Mouse (Mus musculus) CD8-positive naive resting alpha-beta T cell, adult 2 months (primary cell): ENCODE measurements around the gene Fbxo36.
A peak's percentile ranks its signal among the peaks of the same experiment; 100 is the strongest.

Experiments
- DNase-seq, 2 experiments: peaks; one replicate each; pipeline ENCODE4 v3.0.0; 2022; ENCODE audit warnings: low read depth in 2 of 2, low spot score in 2 of 2

Fbxo36 gene

DNA sequence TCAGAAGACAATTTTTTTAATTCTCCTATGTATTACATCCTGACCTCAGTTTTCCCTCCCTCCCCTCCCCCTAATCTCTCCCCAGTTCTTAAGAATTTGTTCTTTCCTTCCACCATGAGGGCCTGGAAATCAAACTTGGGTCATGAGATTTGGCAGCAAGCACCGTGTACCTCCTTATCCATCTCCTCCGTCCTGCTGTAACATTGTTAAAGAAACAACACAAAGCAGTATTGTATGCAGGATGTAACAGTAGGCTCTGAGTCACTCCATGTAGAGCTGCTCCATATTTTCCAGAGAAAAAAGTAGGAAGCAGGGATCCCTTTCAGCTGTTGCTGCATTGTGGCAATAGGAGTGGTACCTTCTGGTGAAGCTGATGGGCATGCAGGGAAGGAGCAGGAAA lies 16.1 kb downstream of the Fbxo36 start:
- no peak for DNase-seq

DNA sequence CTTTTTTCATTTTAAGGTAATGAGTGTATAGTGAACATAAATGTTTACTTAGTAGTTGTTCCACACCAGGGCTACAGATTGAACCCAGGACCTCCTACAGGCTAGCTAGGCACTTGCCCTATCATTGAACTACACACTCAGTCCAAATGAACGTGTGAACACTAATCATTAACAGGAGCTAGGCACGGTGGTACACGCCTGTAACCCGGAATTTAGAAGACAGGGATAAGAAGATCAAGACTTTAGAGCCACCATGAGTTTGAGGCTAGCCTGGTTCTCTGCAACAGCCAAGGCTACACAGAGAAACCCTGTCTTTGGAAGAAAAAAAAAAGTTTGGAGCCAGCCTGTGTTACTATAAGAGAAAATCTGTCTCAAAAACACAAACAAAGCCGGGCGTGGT lies 20.0 kb downstream of the Fbxo36 start:
- DNase-seq: no peak

DNA sequence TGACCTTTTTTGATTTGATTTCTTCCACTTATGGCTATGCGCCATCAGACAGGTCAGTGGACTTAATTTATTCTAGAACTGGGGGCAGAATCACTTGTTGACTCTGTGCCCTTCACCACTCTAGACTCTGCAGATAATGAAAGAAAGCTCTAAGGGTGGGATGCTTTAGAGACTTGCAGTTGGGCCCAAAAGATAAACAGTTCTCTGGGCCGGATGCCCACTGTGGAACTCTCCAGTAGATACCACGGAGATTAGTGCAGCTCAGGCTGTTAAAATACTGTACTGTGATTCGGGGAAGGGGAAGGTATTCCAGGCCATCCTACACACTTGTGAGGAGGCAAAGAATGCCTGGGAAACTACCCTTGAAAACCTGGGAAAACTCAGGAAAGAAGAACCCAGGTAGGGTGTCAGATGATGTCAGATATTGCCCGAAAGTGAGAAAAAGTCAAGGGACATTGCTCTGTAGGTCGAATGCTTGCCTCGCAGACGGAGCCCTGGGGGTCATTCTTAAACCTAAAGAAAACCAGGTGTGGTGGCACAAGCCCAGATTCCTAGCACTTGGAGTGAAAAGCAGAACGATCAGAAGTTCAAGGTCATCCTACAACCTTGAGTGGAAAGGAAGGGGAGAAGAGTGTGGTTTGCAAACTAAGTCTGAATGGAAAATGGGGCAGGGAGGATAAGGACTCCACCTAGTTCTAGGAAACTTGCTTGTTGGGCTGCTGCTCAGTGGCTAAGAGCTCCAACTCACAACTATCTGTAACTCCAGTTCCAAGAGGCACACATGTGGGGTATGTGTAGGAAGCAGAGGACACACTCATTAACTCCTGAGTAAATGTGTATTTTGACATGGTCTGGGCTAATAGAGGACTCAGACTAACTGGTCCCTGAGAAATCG lies 21.0 kb downstream of the Fbxo36 start:
- no peak for DNase-seq

- no peak for DNase-seq
Observed at GRCm38 (mm10) chr1:84861255-84861630, 21.6 kb downstream of the Fbxo36 start.

- no peak for DNase-seq
Observed at GRCm38 (mm10) chr1:84864645-84865044, 25.0 kb downstream of the Fbxo36 start.

DNA sequence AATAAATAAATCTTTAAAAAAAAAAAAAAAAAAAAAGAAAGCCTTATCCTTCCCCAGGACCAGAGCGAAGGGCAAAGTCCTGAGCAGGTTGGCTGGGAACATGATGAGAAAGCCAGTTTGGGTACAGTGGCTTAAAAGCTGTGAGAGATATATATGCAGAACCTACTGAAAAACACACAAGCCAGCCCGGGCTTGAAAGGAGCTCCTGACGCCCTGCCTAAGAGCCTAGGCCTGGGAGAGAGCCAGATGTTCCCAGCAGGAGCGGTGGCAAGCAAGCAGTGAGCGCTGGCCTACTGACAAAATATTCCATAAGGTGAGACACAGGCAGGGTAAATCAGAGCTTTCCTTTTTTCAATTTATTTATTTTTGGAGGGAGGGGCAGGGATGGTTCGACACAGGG lies 26.6 kb downstream of the Fbxo36 start:
- DNase-seq: no peak

DNA sequence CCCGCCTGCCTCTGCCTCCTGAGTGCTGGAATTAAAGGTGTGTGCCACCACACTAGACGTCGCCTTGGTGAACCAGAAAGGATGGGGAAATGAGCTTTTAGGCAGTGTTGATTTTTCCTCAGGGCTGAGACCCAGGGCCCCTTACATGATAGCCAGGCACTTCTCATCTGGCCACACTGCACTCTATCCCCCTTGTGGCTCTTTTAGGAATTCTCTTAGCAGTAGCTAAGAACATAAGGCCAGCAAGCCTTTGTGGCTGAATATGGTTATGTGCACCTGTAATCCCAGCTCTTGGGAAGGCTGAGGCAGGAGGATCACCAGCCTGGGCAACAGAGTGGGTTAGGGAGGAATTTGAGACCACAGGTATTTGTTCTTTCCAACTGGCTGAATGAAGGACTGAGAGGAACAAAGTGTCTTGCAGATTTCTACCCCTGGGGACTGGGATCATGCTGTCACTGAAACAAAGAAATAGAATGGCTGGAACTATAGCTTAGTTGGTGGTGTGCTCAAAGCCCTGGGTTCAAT lies 27.1 kb downstream of the Fbxo36 start:
- DNase-seq: no peak

- DNase-seq: no peak
Observed at GRCm38 (mm10) chr1:84868311-84868710, 28.7 kb downstream of the Fbxo36 start.

GRCm38 (mm10) chr1:84868841-84869240 lies 29.2 kb downstream of the Fbxo36 start:
- DNase-seq: no peak

DNA sequence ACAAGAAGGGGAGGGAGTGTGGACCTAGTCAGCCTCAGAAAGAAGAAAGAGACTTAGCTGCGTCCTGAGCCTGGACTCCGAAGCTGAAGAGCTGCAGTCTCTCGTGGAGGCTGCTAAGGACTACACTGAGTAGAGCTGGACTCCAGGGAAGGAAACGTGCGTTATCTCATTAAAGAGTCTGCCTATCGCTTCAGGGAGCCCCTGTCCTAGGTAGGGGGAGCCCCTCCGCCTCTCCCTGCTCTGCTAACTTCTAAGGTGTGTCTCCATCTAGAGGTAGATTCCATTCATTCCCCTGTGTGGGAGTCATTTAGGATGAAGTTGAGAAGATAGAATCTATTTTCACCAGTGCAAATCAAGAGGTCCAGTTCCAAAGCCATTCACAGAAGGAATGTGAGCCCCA lies 29.9 kb downstream of the Fbxo36 start:
- DNase-seq: no peak

- no peak for DNase-seq
Observed at GRCm38 (mm10) chr1:84871131-84871530, 31.5 kb downstream of the Fbxo36 start.

- no peak for DNase-seq
Observed at GRCm38 (mm10) chr1:84872105-84872504, 32.5 kb downstream of the Fbxo36 start.

DNA sequence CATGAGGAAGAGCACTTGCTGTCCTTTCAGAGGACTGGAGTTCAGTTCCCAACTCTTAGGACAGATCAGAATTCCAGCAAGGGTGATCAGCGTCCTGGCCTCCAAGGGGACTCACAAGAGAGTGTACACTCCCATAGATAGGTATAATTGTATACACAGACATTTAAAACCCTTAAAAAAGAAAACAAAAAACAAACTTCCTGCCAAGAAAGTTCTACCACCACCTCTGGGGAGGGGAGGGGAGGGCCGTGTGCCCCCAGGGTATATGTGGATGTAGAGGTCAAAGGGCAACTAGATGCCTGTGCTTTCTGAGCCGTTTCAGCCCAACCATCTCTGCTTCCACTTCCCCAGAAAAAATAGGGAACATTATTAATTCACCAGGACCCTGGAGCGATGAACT lies 33.3 kb downstream of the Fbxo36 start:
- DNase-seq: no peak

- DNase-seq: no peak
Observed at GRCm38 (mm10) chr1:84877590-84877989, 37.9 kb downstream of the Fbxo36 start.

GRCm38 (mm10) chr1:84879571-84880120 lies 40.0 kb downstream of the Fbxo36 start:
- DNase-seq: no peak

- no peak for DNase-seq
Observed at GRCm38 (mm10) chr1:84881248-84882065, 41.8 kb downstream of the Fbxo36 start.

DNA sequence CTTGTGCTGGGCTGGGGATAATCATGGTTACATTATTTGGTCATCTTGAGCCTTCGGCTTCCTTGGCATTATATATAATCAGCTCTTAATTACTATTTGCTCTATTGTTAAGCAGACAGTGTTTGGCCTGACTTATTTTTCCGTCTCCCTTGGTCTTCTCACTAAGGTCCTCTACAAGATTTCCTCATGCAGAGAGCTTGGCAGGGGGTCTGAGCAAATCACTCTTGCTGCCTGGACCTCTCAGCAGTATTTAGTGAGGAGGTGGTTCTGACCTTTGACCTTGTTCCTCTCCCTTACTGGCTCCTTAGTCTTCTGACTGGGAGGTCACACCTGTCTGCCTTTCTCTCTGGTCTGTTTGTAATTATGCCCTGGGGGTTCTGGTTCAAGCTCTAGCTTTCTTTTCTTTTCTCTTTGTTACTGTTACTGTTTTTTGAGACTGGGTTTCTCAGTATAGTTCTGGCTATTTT lies 42.5 kb downstream of the Fbxo36 start:
- no peak for DNase-seq

DNA sequence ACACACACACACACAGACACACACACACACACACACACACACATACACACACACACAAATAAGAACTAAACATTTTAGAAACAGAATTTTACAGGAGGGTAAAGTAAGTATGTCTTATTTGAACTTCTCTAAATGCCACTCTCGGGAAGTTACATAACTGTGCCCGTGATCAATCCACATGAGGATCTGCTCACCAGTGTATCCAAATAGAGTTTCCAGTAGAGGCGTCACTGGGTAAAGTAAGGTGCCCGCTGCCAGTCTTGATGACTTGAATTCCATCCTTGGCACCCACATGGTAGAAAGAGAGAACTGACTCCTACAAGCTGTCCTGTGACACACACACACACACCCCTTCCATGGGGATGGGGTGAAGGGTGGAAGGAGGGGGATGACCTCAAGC lies 43.3 kb downstream of the Fbxo36 start:
- no peak for DNase-seq

GRCm38 (mm10) chr1:84883889-84884288 lies 44.2 kb downstream of the Fbxo36 start:
- no peak for DNase-seq

DNA sequence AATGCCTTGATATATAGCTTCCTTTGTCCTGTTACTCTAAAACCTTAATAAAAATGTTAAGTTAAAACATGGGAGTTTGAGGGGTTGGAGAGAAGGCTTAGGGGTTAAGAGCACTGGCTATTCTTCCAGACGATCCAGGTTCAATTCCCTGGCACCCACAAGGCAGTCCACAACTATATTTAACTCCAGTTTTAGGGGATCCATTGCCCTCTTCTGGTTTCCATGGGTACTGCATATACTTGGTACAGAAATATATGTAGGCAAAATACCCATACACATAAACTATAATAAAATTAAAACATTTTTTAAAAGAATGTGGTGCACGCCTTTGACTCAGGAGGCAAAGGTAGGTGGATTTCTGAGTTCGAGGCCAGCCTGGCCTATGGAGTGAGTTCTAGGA lies 45.5 kb downstream of the Fbxo36 start:
- no peak for DNase-seq

GRCm38 (mm10) chr1:84885921-84886320 lies 46.3 kb downstream of the Fbxo36 start:
- DNase-seq: peak in 1 of 2 experiments; percentile 2
